Mouse (Mus musculus) granulocyte monocyte progenitor cell, adult 5-6 weeks (primary cell): ENCODE measurements around the gene Tyro3. TPM values are rescaled to one million over a fixed set of nuclear protein-coding genes. Genes with fewer than 3 reads are reported as not detected.

Experiments used
- ATAC-seq: replicated peaks from 2 replicates; pipeline ENCODE4 v1.8.0; 2016; ENCODE audit warnings: mild to moderate bottlenecking, moderate TSS enrichment, inconsistent platforms; ENCODE audit not compliant: poor library complexity, severe bottlenecking
- total RNA-seq, 2 experiments: library from RNA; stranded (forward) in 1 of 2; stranded (reverse) in 1 of 2; fragments of 200-712, 200-1000 nt in 1 of 2; fragments of >200 nt in 1 of 2; fragmentation: Nextera tagmentation in 1 of 2; gene quantifications; 2 replicates each; pipeline ENCODE4 v1.2.3; 2014 to 2017

Gene Tyro3
- total RNA-seq (2014; fragmentation: Nextera tagmentation) (0.15 TPM in 1 of 2 replicates, not detected in the other), total RNA-seq (2017) (not detected in 2 replicates)

DNA sequence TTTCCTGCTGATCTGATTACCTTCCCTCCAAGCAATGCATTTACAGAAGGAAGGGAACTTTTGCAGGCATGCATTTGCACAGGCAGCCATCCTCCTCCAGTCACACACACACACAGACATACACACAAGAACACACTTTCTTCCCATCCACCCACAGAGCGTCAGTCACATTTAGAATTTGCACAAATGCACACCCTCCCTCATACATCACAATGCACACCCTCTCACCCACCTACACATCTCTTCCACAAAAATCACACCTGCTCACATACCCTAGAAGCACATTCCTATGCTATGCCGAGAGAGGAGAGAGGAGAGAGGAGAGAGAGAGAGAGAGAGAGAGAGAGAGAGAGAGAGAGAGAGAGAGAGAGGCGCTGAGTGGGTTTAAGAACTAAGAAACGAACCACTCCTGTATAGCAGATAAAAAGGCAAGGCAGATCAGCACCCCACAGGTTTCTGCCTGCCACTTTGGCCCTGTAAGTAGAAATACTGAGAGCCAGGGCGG lies at the start of gene Tyro3:
TSS of gene Tyro3 (plus strand) at position 455 of the 505 bp plus-strand sequence.
- no peak for ATAC-seq

DNA sequence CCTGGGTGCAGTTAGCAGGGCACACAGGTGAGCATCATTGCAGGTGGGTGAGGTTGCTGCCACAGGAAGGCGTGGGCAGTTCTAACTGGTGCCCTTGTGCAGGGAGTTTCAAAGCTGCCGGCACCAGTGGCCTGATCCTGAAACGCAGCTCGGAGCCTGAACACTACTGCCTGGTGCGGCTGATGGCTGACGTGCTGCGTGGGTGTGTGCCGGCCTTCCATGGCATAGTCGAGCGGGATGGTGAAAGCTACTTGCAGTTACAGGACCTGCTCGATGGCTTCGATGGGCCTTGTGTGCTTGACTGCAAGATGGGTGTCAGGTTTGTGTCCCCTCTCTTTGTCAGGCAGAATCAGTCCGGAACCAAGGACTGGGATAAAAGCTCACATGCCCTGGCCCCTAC lies 48.3 kb upstream of the Tyro3 start:
- ATAC-seq, result no peak

DNA sequence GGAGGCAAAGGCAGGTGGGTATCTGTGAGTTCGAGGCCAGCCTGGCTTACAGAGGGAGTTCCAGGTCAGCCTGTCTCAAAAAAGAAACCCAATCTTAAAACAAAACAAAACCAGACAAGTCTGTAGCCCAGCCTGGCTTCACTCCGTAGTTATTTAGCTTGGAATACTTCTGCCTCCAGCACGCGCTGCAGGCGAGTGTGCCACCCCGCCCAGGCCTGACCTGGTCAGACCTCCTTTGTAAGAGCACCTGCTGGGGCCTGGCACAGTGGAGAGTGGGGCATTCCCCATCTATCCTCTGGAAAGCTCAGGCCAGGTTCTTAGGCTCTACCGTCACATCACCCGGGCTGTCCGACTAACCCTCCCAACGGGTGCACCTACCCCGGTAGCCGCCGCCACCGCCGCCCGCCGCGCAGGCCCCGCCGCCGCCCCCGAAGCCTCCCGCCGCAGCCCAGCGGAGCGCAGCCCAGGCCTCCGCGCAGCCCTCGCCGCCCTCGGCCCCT lies 39.9 kb upstream of the Tyro3 start:
- ATAC-seq, result peak; percentile 35

DNA sequence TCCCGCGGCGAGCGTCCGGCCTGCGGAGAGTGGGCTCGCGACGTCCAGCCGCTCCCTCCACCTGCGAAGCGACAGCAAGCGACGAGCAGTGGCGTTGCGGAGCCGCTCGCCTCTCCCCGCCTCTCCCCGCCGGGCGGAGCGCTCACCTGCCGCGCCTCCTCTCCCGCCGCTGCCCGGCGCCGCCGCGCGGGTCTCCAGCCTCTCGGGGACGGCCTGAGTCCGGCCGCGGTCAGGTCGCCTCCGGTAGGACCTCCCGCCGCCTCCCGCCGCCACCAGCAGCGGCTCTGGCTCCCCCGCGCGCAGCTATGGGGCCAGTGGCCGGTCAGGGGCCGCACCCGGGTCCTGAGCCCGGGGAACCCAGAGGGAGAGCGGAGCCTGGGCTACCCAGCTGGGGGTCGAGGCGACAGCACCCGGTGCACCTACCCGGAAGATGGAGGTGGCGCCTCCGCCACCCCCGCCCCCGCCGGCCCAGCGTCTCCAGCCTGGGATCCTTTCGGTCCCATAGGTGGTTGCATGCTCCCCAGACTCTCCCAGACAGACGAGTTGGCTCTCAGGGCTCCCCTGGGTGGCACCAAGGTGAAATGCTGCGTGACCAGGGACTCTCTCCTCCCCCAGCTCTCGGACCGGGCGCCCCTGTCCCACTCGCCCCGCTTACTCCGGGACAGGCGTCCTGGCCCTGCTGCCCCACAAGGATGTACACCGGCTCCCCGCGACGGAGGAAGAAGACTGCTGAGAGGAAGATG lies 39.3 kb upstream of the Tyro3 start:
- ATAC-seq, result 0 out of 2 replicates have a peak, but pooled peaks have one; percentile 4

DNA sequence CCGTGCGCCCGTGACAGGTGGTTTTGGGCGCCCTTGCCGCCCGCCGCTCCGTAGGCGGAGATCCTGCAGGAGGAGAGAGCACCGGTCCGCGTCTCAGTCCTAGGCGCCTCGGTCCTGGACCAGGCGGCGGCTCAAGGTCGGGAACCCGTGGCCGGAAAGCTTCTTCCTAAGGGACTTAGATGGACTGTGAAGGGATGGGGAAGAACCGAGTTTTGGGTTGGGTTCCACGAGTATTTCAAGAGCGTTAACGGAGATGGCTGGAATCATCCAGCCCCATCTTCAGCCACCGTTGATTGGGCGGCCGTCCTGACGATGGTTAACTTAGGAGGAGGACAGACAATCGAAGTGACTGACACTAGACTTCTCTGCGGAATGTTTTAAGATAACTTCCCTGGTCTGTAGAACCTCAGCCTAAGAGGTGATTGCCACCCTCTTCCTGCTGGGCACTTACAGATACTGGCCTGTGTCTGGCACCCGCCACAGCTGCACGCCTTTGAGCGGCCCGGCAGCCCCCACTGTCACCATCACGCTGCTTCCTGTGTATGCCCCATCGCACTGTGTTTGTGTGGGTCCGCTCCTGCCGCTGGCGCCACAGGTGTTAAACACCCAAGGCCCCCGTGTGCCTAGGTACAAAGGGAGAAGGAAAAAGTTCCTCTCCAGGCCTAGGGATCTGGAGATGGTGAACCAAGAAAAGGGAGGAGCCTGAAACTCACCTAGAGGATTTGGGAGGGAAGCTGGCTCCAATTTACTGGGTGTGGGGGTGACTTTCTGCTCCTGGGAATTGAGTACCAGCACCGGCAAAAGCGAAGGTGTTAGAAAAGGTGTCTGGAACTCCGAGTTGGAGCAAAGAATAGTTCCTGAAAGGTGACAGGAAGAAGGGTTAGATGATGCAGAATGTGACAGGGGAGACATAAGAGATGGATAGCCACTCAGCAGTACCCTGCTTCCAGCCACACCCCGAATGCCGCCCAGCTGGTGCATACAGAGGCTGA lies 38.4 kb upstream of the Tyro3 start:
- ATAC-seq, result peak; percentile 36

DNA sequence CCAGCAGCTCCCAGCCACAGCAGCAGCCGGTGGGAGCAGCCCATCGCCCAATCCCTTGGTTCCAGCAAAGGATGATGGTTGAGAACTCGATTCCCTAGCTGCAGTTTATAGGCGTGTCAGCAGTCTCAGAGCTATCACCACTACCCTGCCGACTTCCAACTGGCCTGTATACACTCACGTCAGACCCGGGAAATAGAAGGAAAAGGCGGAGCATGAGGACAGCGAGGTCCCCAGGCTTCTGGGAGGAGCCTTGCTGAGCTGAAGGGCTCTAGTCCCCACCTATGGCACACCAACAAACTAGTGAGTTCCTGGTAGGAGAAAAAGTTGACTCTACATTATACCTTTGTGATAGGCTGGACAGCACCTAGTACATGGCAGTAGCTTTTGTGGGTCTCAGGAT lies 37.3 kb upstream of the Tyro3 start, which contains the start of gene Ltk:
TSS of gene Ltk (minus strand) at position 181 of the 400 bp plus-strand sequence.
- 0 out of 2 replicates have a peak, but pooled peaks have one; percentile 22 for ATAC-seq

DNA sequence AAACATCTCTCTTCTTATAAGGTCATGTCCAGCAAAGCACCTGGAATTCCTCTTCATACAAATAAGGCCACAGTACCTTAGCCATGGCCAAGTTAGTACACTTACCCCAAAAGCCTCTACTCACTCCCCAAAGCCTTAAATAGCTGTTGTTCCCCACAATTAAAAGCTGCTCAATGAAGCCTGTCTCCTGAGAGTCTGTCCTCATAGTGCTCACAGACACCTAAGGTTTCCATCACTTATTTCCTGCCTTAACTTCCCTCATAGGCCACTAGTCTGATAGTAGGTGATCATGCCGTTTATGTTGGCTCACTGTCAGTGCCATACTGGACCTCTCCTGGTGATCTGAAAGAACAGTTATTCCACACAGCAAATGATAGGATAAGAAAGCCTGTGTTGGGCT lies 35.3 kb upstream of the Tyro3 start:
- ATAC-seq, result no peak

DNA sequence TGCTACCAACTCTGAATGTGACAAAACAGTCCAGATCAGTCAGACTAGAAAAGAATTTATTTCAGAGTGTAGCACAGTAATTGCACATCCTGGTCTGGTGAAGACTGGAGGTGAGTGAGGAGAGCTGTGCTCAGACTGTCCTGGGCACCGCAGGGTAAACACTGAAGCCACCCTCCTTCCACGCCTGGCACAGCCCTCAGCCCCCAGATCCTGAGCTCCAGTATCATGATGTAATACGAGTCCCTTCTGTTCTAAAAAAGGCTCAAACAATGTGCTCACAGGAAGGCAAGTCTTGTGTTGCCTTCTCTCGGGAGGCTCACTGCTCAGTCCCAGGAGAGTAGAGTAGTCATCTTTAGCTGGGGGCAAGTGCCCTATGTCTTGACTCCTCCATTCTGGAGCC lies 33.6 kb upstream of the Tyro3 start:
- no peak for ATAC-seq

DNA sequence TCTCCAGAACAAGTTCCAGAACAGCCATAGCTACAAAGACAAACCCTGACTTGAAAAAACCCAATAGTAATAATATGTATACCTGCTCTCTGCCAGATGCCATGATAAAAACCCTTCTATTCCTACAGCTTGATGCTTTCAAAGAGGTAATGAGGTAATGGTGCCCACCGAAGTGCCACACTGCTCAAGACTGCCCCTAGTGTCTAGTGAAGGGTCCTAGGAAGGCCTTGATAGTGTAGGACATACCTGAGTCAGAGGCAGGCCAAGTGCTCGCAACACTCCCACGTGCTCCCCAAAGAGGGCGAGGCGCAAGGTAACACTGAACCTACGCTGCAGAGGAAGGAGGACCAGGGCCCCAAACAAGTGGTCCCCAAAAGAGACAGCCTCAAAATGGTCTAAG lies 30.3 kb upstream of the Tyro3 start:
- peak; percentile 40; the same call in 1 of the 2 replicates for ATAC-seq

DNA sequence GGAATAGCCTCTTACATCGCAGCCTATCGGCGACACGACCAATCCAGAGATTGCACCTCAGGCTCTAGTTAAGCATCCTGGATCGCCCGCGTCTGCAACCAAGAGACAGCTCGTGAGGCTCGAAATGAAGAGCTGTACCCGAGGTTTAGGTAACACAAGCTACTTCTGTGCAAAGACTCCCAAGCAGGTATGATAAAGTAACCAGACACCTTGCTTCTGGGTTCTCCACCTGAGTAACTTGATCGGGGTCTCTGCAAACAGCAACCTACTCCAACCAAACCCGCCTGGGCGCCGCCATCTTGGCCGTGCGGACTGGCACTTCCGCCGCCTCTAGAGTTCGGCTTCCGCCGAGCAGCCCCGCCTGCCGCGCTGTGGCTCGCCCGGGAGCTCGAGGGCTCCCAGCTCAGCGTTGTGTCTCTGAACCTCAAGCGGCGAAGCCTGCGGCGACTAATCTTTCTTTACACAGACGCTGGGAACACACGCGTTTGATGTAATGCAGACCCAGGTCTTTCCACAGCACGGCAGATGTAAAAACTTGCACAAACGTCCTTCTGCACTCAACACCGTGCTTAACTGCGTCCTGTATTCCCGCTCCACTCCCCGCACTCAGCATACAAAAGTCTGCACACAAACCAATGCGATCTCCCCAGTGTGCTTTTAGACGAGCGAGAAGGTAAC lies 10.2 kb upstream of the Tyro3 start, which contains the start of gene Rpap1:
TSS of gene Rpap1 (minus strand) at position 332 of the 678 bp plus-strand sequence.
- ATAC-seq, result peak; percentile 100

DNA sequence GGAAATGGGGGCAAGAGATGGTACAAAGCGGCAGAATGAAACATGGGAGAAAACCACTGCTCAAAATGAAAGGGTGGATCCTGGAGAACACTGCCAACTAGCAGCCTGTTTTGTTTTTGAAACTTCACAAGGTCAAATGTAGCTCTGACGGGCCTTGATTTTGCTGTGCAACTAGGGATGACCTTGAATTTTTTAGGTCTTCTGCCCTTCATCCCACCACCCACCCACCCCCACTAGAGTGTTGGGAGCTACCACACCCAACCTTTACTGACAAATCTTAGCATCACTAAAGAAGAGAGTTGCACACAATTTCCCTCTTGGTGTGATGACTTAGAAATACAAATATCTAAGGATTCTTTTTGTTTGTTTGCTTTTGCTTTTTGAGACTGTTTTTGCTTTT lies 7.5 kb upstream of the Tyro3 start:
- ATAC-seq, result no peak

DNA sequence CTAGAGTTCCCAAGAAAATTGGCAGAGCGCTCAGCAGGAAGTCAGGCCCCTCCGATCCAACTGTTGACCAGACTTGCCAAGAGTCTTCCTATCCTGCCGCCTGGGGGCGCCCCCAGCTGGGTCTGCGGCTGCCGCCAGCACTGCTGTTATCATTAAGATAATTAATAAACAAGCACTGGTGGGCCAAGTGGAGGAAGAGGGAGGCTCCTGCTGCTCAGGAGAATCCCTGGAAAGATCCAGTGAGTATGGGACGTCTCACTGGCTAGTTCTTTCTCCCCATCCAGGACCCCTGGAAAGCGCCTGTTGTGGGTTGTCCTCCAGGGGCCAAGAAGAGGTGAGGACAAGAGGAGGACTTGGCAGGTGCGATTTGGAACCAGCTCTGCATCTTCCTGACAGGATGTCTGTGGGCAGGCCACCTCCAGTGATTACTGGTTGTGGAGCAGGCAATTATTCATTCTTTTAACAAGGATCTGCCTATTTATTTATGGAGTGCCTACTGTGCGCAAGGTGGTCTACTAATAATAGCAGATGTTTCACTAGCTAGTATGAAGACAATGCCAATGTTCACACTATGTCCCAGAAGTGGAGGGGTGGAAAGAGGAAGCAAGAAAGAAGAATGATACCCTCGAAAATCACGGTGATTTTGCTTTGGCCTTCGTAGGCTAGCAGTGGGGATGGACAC lies 854 bp downstream of the Tyro3 start:
- no peak for ATAC-seq

DNA sequence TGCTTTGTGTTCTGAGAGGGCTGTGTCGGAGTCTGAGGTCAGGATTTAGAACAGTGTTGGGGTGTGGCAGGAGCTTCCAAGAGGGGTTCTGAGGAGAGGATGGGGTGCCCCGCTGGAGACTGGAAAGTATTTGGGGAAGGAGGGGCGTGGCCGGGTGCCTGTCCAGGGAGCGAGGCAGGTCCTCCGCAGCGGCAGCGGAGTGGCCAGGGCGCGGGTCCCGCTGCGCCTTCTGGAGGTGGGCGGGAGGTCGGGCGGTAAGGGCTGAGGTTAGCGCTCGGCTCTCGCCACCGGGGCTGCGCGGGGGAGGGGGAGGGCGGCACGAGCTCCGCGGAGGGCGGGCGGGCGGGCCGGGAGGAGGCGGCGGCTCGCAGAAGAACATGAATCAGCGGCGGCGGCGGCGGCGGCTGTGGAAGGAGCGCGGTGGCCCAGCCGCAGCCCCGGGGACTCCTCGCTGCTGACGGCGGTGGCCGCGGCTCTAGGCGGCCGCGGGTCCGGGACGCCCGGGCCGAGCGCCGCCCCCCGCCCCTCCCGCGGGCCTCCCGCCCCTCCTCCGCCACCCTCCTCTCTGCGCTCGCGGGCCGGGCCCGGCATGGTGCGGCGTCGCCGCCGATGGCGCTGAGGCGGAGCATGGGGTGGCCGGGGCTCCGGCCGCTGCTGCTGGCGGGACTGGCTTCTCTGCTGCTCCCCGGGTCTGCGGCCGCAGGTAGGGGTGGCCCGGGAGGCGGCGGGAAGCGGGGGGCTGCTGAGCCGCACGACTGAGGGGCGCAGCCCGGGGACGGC lies 1.8 kb downstream of the Tyro3 start:
- peak; percentile 26 for ATAC-seq

DNA sequence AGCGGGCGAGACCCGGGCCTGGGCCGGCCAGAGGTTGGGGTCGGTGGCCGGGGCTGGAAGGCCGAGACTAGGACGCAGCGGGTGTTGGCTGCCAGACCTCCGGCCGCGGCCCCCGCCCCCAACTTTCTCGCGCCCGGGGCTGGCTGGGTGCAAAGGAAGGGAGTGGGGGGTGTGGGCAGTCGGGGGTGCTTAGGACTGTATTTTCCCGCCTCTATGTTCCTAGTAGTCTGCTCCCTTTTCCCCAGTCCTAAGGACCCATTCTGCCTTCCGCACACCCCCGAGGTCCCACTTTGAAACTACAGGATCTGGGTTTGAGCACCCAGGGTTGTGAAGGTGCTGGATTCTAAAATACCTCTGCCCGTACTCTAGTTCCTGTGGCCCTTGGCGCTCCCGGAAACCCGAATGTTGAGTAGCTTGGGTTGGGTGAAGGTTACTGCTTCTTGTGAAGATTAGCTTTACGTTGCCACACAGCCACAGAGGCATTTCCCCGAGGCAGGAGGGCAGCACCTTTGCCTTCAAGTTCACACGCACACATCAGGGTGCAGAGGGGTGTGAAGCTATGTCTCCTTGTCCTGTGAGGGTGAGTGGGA lies 2.5 kb downstream of the Tyro3 start:
- ATAC-seq, result no peak

DNA sequence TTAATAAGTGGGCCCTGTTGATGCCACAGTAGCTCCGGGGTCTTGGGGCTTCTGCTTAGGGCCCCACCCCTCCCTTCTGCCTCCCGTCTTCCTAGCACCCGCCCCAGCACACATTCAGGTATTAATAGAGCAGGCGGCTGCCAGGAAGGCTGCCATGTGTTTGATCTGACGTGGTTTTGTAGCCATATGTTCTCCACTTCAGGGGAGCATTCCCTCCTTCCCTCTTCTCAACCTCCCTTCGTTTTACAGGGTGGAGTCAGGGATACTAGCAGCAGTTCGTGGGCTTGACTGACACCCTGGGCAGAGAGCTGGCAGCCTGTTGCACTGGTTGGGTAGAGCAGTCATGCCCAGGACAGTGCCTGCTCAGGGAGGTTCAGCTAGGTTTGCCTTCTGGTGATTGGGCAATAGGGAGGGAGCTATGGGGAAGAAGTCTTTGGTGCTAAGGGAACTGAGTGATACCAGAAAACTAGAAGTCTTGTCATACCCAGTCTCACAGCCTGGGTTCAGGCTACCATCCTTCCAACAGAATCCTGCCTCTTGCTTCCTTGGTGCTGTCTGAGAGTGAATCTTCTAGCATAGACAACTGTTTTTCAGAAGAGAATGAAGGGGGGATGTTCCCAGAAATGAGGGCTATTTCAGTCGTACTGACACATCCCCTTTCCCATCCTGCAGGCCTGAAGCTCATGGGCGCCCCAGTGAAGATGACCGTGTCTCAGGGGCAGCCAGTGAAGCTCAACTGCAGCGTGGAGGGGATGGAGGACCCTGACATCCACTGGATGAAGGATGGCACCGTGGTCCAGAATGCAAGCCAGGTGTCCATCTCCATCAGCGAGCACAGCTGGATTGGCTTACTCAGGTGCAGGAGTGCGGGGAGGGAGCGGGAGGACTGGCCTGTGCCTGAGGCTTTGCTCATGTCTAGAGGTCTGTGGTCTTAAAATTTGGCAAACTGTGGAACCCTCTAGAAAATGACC lies 3.6 kb downstream of the Tyro3 start:
- peak; percentile 82 for ATAC-seq

DNA sequence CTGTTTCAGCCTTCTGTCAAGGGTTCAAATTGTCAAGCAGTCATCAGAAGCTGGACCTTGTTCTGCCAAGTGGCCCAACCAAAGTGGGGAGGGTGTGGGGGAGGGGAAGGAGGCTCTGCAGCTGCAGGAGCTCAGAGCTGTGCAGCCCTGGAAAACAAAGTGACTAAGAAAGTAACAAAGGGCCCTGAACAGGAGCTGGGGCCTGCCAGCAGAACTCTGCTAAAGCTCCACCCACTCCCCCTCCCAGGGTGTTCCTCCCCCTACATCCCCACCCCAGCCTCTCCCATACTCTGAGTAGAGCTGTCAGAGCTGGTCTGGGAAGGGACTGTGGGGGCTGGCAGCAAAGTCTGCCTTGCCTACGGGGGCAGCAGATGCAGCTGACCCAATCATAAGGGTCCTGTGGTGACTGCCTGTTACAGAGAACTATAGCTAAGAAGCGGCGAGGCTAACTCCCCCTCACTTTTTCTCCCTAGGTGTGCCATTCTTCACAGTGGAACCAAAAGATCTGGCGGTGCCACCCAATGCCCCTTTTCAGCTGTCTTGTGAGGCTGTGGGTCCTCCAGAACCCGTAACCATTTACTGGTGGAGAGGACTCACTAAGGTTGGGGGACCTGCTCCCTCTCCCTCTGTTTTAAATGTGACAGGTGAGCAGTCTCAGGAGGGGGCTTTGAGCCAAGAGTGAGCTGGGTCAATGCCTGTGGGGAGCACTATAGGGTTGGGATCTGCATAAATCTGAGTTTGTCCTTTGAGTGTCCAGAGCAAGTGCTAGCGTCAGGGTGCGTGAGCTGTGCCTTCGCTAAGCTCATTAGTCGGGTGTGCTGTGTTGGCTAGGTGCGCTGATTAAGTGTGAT lies 5.5 kb downstream of the Tyro3 start:
- ATAC-seq, result no peak
